Mouse (Mus musculus): ENCODE measurements at regions not wholly inside any gene's neighbourhood (a gene's known extent, or its start where the extent isn't known, plus 50 kb on each side); places are given as distances from the start of the nearest gene placed in this dataset.

GRCm38 (mm10) chr9:113181182-113181581 is 526.9 kb downstream of the Pdcd6ip start:
- DNase-seq (ENCODE audit: low read depth, low spot score): no peak

GRCm38 (mm10) chr9:113177918-113178235 is 530.2 kb downstream of the Pdcd6ip start:
- DNase-seq (ENCODE audit: low read depth, low spot score): no peak

- DNase-seq (ENCODE audit: low read depth, low spot score): peak; percentile 4
Observed at GRCm38 (mm10) chr9:113177181-113177917, 530.7 kb downstream of the Pdcd6ip start.

- no peak for DNase-seq (ENCODE audit: low read depth, low spot score)
Observed at GRCm38 (mm10) chr9:113171767-113172405, 536.2 kb downstream of the Pdcd6ip start.

- no peak for DNase-seq (ENCODE audit: low read depth, low spot score)
Observed at GRCm38 (mm10) chr9:113162897-113163874, 544.9 kb downstream of the Pdcd6ip start.

GRCm38 (mm10) chr9:113160011-113160410 is 548.0 kb downstream of the Pdcd6ip start:
- DNase-seq (ENCODE audit: low read depth, low spot score): no peak

GRCm38 (mm10) chr9:113158080-113158479 is 550.0 kb downstream of the Pdcd6ip start:
- DNase-seq (ENCODE audit: low read depth, low spot score): no peak

GRCm38 (mm10) chr9:113157474-113158076 is 550.5 kb downstream of the Pdcd6ip start:
- peak; percentile 5 for DNase-seq (ENCODE audit: low read depth, low spot score)

GRCm38 (mm10) chr9:113156707-113157106 is 551.4 kb downstream of the Pdcd6ip start:
- DNase-seq (ENCODE audit: low read depth, low spot score): no peak

GRCm38 (mm10) chr9:113149084-113149483 is 559.0 kb downstream of the Pdcd6ip start:
- DNase-seq (ENCODE audit: low read depth, low spot score): no peak

GRCm38 (mm10) chr9:113146571-113146970 is 561.5 kb downstream of the Pdcd6ip start:
- DNase-seq (ENCODE audit: low read depth, low spot score): no peak

- DNase-seq (ENCODE audit: low read depth, low spot score): no peak
Observed at GRCm38 (mm10) chr9:113145036-113145435, 563.0 kb downstream of the Pdcd6ip start.

GRCm38 (mm10) chr9:113134611-113135010 is 573.4 kb downstream of the Pdcd6ip start:
- no peak for DNase-seq (ENCODE audit: low read depth, low spot score)

- no peak for DNase-seq (ENCODE audit: low read depth, low spot score)
Observed at GRCm38 (mm10) chr9:113123004-113123692, 584.9 kb downstream of the Pdcd6ip start.

GRCm38 (mm10) chr9:113122253-113122749 is 585.8 kb downstream of the Pdcd6ip start:
- DNase-seq (ENCODE audit: low read depth, low spot score): no peak

GRCm38 (mm10) chr9:113120385-113120784 is 587.7 kb downstream of the Pdcd6ip start:
- no peak for DNase-seq (ENCODE audit: low read depth, low spot score)

- DNase-seq (ENCODE audit: low read depth, low spot score): no peak
Observed at GRCm38 (mm10) chr9:113119721-113120120, 588.3 kb downstream of the Pdcd6ip start.

GRCm38 (mm10) chr9:113115576-113115975 is 592.5 kb downstream of the Pdcd6ip start:
- peak; percentile 8 for DNase-seq (ENCODE audit: low read depth, low spot score)

GRCm38 (mm10) chr9:113112753-113113152 is 595.3 kb downstream of the Pdcd6ip start:
- DNase-seq (ENCODE audit: low read depth, low spot score): no peak

GRCm38 (mm10) chr9:113101733-113102132 is 606.3 kb downstream of the Pdcd6ip start:
- no peak for DNase-seq (ENCODE audit: low read depth, low spot score)

GRCm38 (mm10) chr9:113100641-113101040 is 607.4 kb downstream of the Pdcd6ip start:
- no peak for DNase-seq (ENCODE audit: low read depth, low spot score)

All from retina, postnatal 7 days (tissue).